Comparison of ENCODE assay signal across 26 mouse cellular contexts in the genomic region with DNA sequence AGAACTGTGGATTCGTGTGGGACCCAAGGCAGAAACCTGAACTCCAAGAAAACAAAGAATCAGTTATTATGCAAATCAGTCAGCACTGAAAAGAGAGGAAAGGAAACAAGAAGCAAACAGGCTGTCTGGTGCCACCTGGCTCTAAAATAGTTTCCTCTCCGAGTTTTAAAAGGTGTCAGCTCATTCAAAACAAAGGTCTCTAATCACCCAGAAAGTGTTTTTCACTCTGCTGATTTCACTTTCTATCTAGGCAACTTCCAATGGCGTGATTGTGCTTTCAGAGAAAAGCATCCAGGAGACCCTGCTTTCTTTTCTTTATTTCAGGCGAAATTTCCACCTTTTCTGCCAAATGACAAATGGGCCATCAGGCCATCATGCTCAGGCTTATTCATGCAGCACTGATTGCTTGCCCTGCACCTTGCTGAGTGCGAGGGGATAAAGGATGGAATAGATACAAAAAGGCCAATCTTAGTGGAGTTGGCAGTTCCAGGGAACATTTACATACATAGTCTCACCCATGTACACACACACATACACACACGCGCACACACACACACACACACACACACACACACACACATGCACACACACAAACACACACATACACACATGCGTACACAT.
DNase-seq lines count a peak whose midpoint lies in the region; ATAC-seq lines count a peak whose summit lies in the region.
"Had no signal": no experiment of that assay in that cellular context is flagged by ENCODE, and none has a peak within 500 bp of the region (broad histone marks: within the 10 kb centered on the region; RNA-seq: fewer than 3 reads in every experiment).

No protein-coding gene starts in this region.

- no peak overlapping the region for H3K4me2 ChIP-seq in hindbrain, embryonic 13.5 days
- H3K4me2 ChIP-seq in hindbrain, embryonic 16.5 days (ENCODE audit: low read length), result no peak overlapping the region
- H3K4me2 ChIP-seq in forebrain, embryonic 15.5 days (replicated peaks), result no peak overlapping the region
- H3K4me2 ChIP-seq: embryonic facial prominence, embryonic 15.5 days; heart, embryonic 13.5 days; lung, embryonic 14.5 days; midbrain, embryonic 15.5 days had no signal

- no peak for ATAC-seq in hindbrain, embryonic 13.5 days (ENCODE audit: low FRiP score)
- no peak for ATAC-seq in hindbrain, embryonic 16.5 days
- ATAC-seq in forebrain, embryonic 15.5 days (replicated peaks), result peak; percentile 63
- ATAC-seq: midbrain, embryonic 15.5 days had no signal

- H3K27me3 ChIP-seq in hindbrain, embryonic 13.5 days, result no peaks in the 10 kb centered on the region
- no peaks in the 10 kb centered on the region for H3K27me3 ChIP-seq in hindbrain, embryonic 16.5 days (replicated peaks; ENCODE audit: control insufficient read depth, insufficient read depth, low read length)
- no peaks in the 10 kb centered on the region for H3K27me3 ChIP-seq in forebrain, embryonic 10.5 days (ENCODE audit: poor library complexity, severe bottlenecking)
- H3K27me3 ChIP-seq in forebrain, embryonic 15.5 days, result no peaks in the 10 kb centered on the region
- H3K27me3 ChIP-seq in heart, embryonic 10.5 days (ENCODE audit: insufficient read depth, poor library complexity, severe bottlenecking), result no peaks in the 10 kb centered on the region
- H3K27me3 ChIP-seq: embryonic facial prominence, embryonic 15.5 days; heart, embryonic 13.5 days; midbrain, embryonic 15.5 days had no signal

- DNase-seq in R1 (ENCODE audit: low read depth, low spot score), result peak; percentile 18
- DNase-seq in forebrain, embryonic 10.5 days (ENCODE audit: extremely low spot score, low spot score), result no peak
- DNase-seq in heart, embryonic 10.5 days (ENCODE audit: low spot score), result no peak
- DNase-seq in layer of hippocampus, postnatal 14 days (ENCODE audit: low spot score in 2 of 2), result no peak
- DNase-seq: adrenal gland, postnatal 10 days; cerebellum, adult 11 months; heart, adult 2 months; heart, postnatal 10 days; kidney, adult 18-20 months; kidney, postnatal 4 days; layer of hippocampus, postnatal 36 days; liver; lung, embryonic 14.5 days; lung, postnatal 14 days; right cerebral cortex, adult 18-20 months; spleen, adult 18-20 months; thymus, postnatal 36 days had no signal

- H3K9me3 ChIP-seq in hindbrain, embryonic 13.5 days, result no peaks in the 10 kb centered on the region
- H3K9me3 ChIP-seq in hindbrain, embryonic 16.5 days (ENCODE audit: control insufficient read depth, low read length), result no peaks in the 10 kb centered on the region
- no peaks in the 10 kb centered on the region for H3K9me3 ChIP-seq in forebrain, embryonic 10.5 days
- H3K9me3 ChIP-seq in forebrain, embryonic 15.5 days, result no peaks in the 10 kb centered on the region
- H3K9me3 ChIP-seq in heart, embryonic 10.5 days, result no peaks in the 10 kb centered on the region
- H3K9me3 ChIP-seq: embryonic facial prominence, embryonic 10.5 days; embryonic facial prominence, embryonic 15.5 days; heart, embryonic 13.5 days; midbrain, embryonic 15.5 days had no signal

- no peak overlapping the region for H3K9ac ChIP-seq in hindbrain, embryonic 13.5 days
- no peak overlapping the region for H3K9ac ChIP-seq in hindbrain, embryonic 16.5 days (ENCODE audit: low read depth, low read length)
- H3K9ac ChIP-seq in forebrain, embryonic 15.5 days (replicated peaks), result no peak overlapping the region
- H3K9ac ChIP-seq: embryonic facial prominence, embryonic 15.5 days; heart, embryonic 13.5 days; liver, embryonic 14.5 days; lung, embryonic 14.5 days; midbrain, embryonic 15.5 days had no signal

- peak overlapping the region; percentile 13; the same call in 1 of the 2 replicates for H3K27ac ChIP-seq in hindbrain, embryonic 13.5 days
- no peak overlapping the region for H3K27ac ChIP-seq in hindbrain, embryonic 16.5 days (ENCODE audit: low read depth, low read length)
- H3K27ac ChIP-seq in forebrain, embryonic 10.5 days, result 0 out of 2 replicates have a peak overlapping the region, but pooled peaks have one; percentile 3
- no peak overlapping the region; the same call in 1 of the 2 replicates for H3K27ac ChIP-seq in forebrain, embryonic 15.5 days (replicated peaks)
- H3K27ac ChIP-seq in heart, embryonic 10.5 days, result no peak overlapping the region
- H3K27ac ChIP-seq: embryonic facial prominence, embryonic 10.5 days; embryonic facial prominence, embryonic 15.5 days; heart, adult 2 months; heart, embryonic 13.5 days; kidney, postnatal 0 days; liver, embryonic 14.5 days; midbrain, embryonic 15.5 days had no signal

- no peak overlapping the region for H3K4me3 ChIP-seq in hindbrain, embryonic 13.5 days
- H3K4me3 ChIP-seq in hindbrain, embryonic 16.5 days (ENCODE audit: low read length), result no peak overlapping the region
- no peak overlapping the region for H3K4me3 ChIP-seq in forebrain, embryonic 10.5 days
- H3K4me3 ChIP-seq in forebrain, embryonic 15.5 days, result no peak overlapping the region
- no peak overlapping the region for H3K4me3 ChIP-seq in heart, embryonic 10.5 days
- H3K4me3 ChIP-seq: embryonic facial prominence, embryonic 10.5 days; embryonic facial prominence, embryonic 15.5 days; heart, adult 2 months; heart, embryonic 13.5 days; midbrain, embryonic 15.5 days had no signal

- 40% methylated on average over 8 of the region's 8 CpGs for WGBS in hindbrain, embryonic 13.5 days
- WGBS in hindbrain, embryonic 16.5 days, result 41% methylated on average over 8 of the region's 8 CpGs
- WGBS in forebrain, embryonic 10.5 days, result 49% methylated on average over 8 of the region's 8 CpGs
- WGBS in forebrain, embryonic 15.5 days, result 18% methylated on average over 8 of the region's 8 CpGs
- WGBS in heart, embryonic 10.5 days, result 58% methylated on average over 8 of the region's 8 CpGs

- H3K36me3 ChIP-seq in hindbrain, embryonic 13.5 days, result no peaks in the 10 kb centered on the region
- H3K36me3 ChIP-seq in hindbrain, embryonic 16.5 days (ENCODE audit: control insufficient read depth, insufficient read depth, low read length), result no peaks in the 10 kb centered on the region
- no peaks in the 10 kb centered on the region for H3K36me3 ChIP-seq in forebrain, embryonic 10.5 days (replicated peaks)
- H3K36me3 ChIP-seq in forebrain, embryonic 15.5 days, result no peaks in the 10 kb centered on the region
- H3K36me3 ChIP-seq in heart, embryonic 10.5 days, result no peaks in the 10 kb centered on the region
- H3K36me3 ChIP-seq: embryonic facial prominence, embryonic 10.5 days; embryonic facial prominence, embryonic 15.5 days; heart, embryonic 13.5 days; midbrain, embryonic 15.5 days had no signal

- H3K4me1 ChIP-seq in hindbrain, embryonic 13.5 days (replicated peaks), result peaks cover 10% of the 10 kb centered on the region
- H3K4me1 ChIP-seq in hindbrain, embryonic 16.5 days (ENCODE audit: control insufficient read depth, insufficient read depth, low read depth, low read length), result no peaks in the 10 kb centered on the region
- H3K4me1 ChIP-seq in forebrain, embryonic 10.5 days, result peaks cover 24% of the 10 kb centered on the region
- peaks cover 9% of the 10 kb centered on the region; the same call in 1 of the 2 replicates for H3K4me1 ChIP-seq in forebrain, embryonic 15.5 days
- no peaks in the 10 kb centered on the region for H3K4me1 ChIP-seq in heart, embryonic 10.5 days
- H3K4me1 ChIP-seq: embryonic facial prominence, embryonic 10.5 days; embryonic facial prominence, embryonic 15.5 days; heart, embryonic 13.5 days; midbrain, embryonic 15.5 days had no signal

Comparison
In these comparisons a context has a peak if more than half of its experiments do, and no peak if none do; other contexts are left out.
1. H3K27ac ChIP-seq: peak in hindbrain, embryonic 13.5 days (single experiment) and forebrain, embryonic 10.5 days (single experiment); none in hindbrain, embryonic 16.5 days (single experiment), forebrain, embryonic 15.5 days (single experiment) and heart, embryonic 10.5 days (single experiment).